Mouse (Mus musculus): ENCODE results near the gene Tceal1. TPM values are rescaled to one million over a fixed set of nuclear protein-coding genes. Genes with fewer than 3 reads are reported as not detected.

Tceal1 gene
- total and polyA plus RNA-seq, 3 experiments = 0.08 TPM; not detected in 2

GRCm38 (mm10) chrX:136744663-136745062 lies 36.9 kb downstream of the Tceal1 start:
- in situ Hi-C loops (cut with MboI; ENCODE audit: low pct_ligation_motif_present, low pct_unique_long_range_greater_than_20kb, low sequenced_read_pairs) (loop anchor here (5.0 to 25.0 kb wide), 3 partner anchors 78 to 268 kb away; partner anchors contain the start of gene Plp1), dilution Hi-C loops (cut with MboI; ENCODE audit: extremely low pct_ligation_motif_present, extremely low pct_unique_long_range_greater_than_20kb, low sequenced_read_pairs) (no loop called here)
- Histone ChIP-seq H3K9ac (ENCODE audit: insufficient read depth, low read depth) (no peak overlapping the region), H3K79me2 (replicated peaks; ENCODE audit: control insufficient read depth, extremely low read depth, insufficient read depth, poor library complexity, severe bottlenecking) (peaks cover 10% of the 10 kb centered on the region), H3K27me3 (replicated peaks) (no peaks in the 10 kb centered on the region), H3K36me3 (replicated peaks in 1 of 2; ENCODE audit: control insufficient read depth in 1 of 2, insufficient read depth in 1 of 2, low read length in 1 of 2) (peaks cover 0 to 19% of the 10 kb centered on the region in 2 experiments), H3K27ac (ENCODE audit: insufficient read depth, low read depth) (no peak overlapping the region), H3K9me3 (replicated peaks; ENCODE audit: low read length) (no peaks in the 10 kb centered on the region), H3K4me1 (ENCODE audit: control insufficient read depth in 1 of 2, insufficient read depth in 2 of 2) (no peaks in the 10 kb centered on the region; a peak in 1 of 4 replicates), H3K4me3 (replicated peaks in 1 of 3; ENCODE audit: low read depth in 2 of 3, low read length in 2 of 3, poor library complexity in 1 of 3) (no peak overlapping the region), H3K4me2 (ENCODE audit: insufficient read depth, low read depth, poor library complexity, severe bottlenecking) (no peak overlapping the region)
- DNase-seq (ENCODE audit: extremely low read depth) = peak; percentile 24
- TF ChIP-seq CTCF (conservative IDR thresholded peaks at IDR 0.05 in 1 of 2, IDR thresholded peaks at IDR 0.05 in 1 of 2; ENCODE audit: low read depth in 2 of 2, low read length in 2 of 2) (peak in 1 of 2 experiments; percentile 47; a peak in 2 of 4 replicates), RAD21 (IDR thresholded peaks at IDR 0.05; ENCODE audit: low read depth, low read length) (peak; percentile 2; the same call in 1 of the 2 replicates), CHD1 (IDR thresholded peaks at IDR 0.05; ENCODE audit: low read depth, low read length) (no peak), CHD2 (IDR thresholded peaks at IDR 0.05; ENCODE audit: low read length) (0 out of 2 replicates have a peak, but pooled peaks have one; percentile 32)

- Histone ChIP-seq H3K4me1 (ENCODE audit: control insufficient read depth in 1 of 2, insufficient read depth in 2 of 2) (no peaks in the 10 kb centered on the region), H3K27ac (ENCODE audit: insufficient read depth, low read depth) (no peak overlapping the region), H3K4me2 (ENCODE audit: insufficient read depth, low read depth, poor library complexity, severe bottlenecking) (no peak overlapping the region), H3K36me3 (replicated peaks in 1 of 2; ENCODE audit: control insufficient read depth in 1 of 2, insufficient read depth in 1 of 2, low read length in 1 of 2) (peaks cover 0 to 27% of the 10 kb centered on the region in 2 experiments), H3K9ac (ENCODE audit: insufficient read depth, low read depth) (no peak overlapping the region), H3K79me2 (replicated peaks; ENCODE audit: control insufficient read depth, extremely low read depth, insufficient read depth, poor library complexity, severe bottlenecking) (no peaks in the 10 kb centered on the region), H3K9me3 (replicated peaks; ENCODE audit: low read length) (no peaks in the 10 kb centered on the region), H3K27me3 (replicated peaks) (no peaks in the 10 kb centered on the region), H3K4me3 (replicated peaks in 1 of 3; ENCODE audit: low read depth in 2 of 3, low read length in 2 of 3, poor library complexity in 1 of 3) (no peak overlapping the region)
- DNase-seq (ENCODE audit: extremely low read depth) = no peak
- TF ChIP-seq HCFC1 (IDR thresholded peaks at IDR 0.05; ENCODE audit: low read depth, low read length) (no peak), TBP (conservative IDR thresholded peaks at IDR 0.05; ENCODE audit: low read depth, low read length) (no peak), CTCF (conservative IDR thresholded peaks at IDR 0.05 in 1 of 2, IDR thresholded peaks at IDR 0.05 in 1 of 2; ENCODE audit: low read depth in 2 of 2, low read length in 2 of 2) (no peak), ZNF384 (IDR thresholded peaks at IDR 0.05; ENCODE audit: low read depth, low read length) (no peak), NELFE (IDR thresholded peaks at IDR 0.05; ENCODE audit: low read depth, low read length) (no peak), MAX (IDR thresholded peaks at IDR 0.05; ENCODE audit: low read length) (no peak), MAFK (IDR thresholded peaks at IDR 0.05; ENCODE audit: insufficient replicate concordance, low read length) (no peak), TCF12 (IDR thresholded peaks at IDR 0.05; ENCODE audit: low read depth, low read length) (no peak), ZKSCAN1 (IDR thresholded peaks at IDR 0.05; ENCODE audit: borderline replicate concordance, low read depth, low read length) (no peak), ZMIZ1 (IDR thresholded peaks at IDR 0.05; ENCODE audit: low read depth, low read length) (no peak)
- in situ Hi-C loops (cut with MboI; ENCODE audit: low pct_ligation_motif_present, low pct_unique_long_range_greater_than_20kb, low sequenced_read_pairs) (loop anchor here (5.0 to 25.0 kb wide), 3 partner anchors 73 to 263 kb away; partner anchors contain the start of gene Plp1), dilution Hi-C loops (cut with MboI; ENCODE audit: extremely low pct_ligation_motif_present, extremely low pct_unique_long_range_greater_than_20kb, low sequenced_read_pairs) (no loop called here)
Observed at GRCm38 (mm10) chrX:136749329-136749728, 41.5 kb downstream of the Tceal1 start.

- dilution Hi-C loops (cut with MboI; ENCODE audit: extremely low pct_ligation_motif_present, extremely low pct_unique_long_range_greater_than_20kb, low sequenced_read_pairs) = no loop called here
- no peak overlapping the region for H3K4me2 ChIP-seq (ENCODE audit: insufficient read depth, low read depth, poor library complexity, severe bottlenecking)
- no peak overlapping the region for H3K9ac ChIP-seq (ENCODE audit: insufficient read depth, low read depth)
- TF ChIP-seq CHD2 (IDR thresholded peaks at IDR 0.05; ENCODE audit: low read length) = no peak
- no peak for TF ChIP-seq HCFC1 (IDR thresholded peaks at IDR 0.05; ENCODE audit: low read depth, low read length)
- TF ChIP-seq MEF2A (IDR thresholded peaks at IDR 0.05; ENCODE audit: borderline replicate concordance, low read depth, low read length) = no peak
- no peak for TF ChIP-seq MYC (IDR thresholded peaks at IDR 0.05; ENCODE audit: low read depth, low read length)
- no peak for TF ChIP-seq USF1 (IDR thresholded peaks at IDR 0.05; ENCODE audit: low read depth, low read length)
- TF ChIP-seq KAT2A (IDR thresholded peaks at IDR 0.05; ENCODE audit: insufficient replicate concordance, low read length) = no peak
- TF ChIP-seq CTCF (conservative IDR thresholded peaks at IDR 0.05 in 1 of 2, IDR thresholded peaks at IDR 0.05 in 1 of 2; ENCODE audit: low read depth in 2 of 2, low read length in 2 of 2) = no peak
- no peak for TF ChIP-seq MAFK (IDR thresholded peaks at IDR 0.05; ENCODE audit: insufficient replicate concordance, low read length)
- no peak for TF ChIP-seq TCF12 (IDR thresholded peaks at IDR 0.05; ENCODE audit: low read depth, low read length)
- in situ Hi-C loops (cut with MboI; ENCODE audit: low pct_ligation_motif_present, low pct_unique_long_range_greater_than_20kb, low sequenced_read_pairs) = no loop called here
- H3K9me3 ChIP-seq (replicated peaks; ENCODE audit: low read length) = no peaks in the 10 kb centered on the region
- no peaks in the 10 kb centered on the region for H3K4me1 ChIP-seq (ENCODE audit: control insufficient read depth in 1 of 2, insufficient read depth in 2 of 2)
- H3K36me3 ChIP-seq (replicated peaks in 1 of 2; ENCODE audit: control insufficient read depth in 1 of 2, insufficient read depth in 1 of 2, low read length in 1 of 2) = peaks cover 0 to 36% of the 10 kb centered on the region in 2 experiments
- no peak for DNase-seq (ENCODE audit: extremely low read depth)
- no peaks in the 10 kb centered on the region for H3K79me2 ChIP-seq (replicated peaks; ENCODE audit: control insufficient read depth, extremely low read depth, insufficient read depth, poor library complexity, severe bottlenecking)
- no peak overlapping the region for H3K4me3 ChIP-seq (replicated peaks in 1 of 3; ENCODE audit: low read depth in 2 of 3, low read length in 2 of 3, poor library complexity in 1 of 3)
- no peak overlapping the region for H3K27ac ChIP-seq (ENCODE audit: insufficient read depth, low read depth)
- no peaks in the 10 kb centered on the region for H3K27me3 ChIP-seq (replicated peaks)
Observed at GRCm38 (mm10) chrX:136755464-136755863, 47.7 kb downstream of the Tceal1 start.

All from CH12.LX (cell line).